Mouse (Mus musculus): ENCODE data around the gene Rassf4. TPM values are rescaled to one million over a fixed set of nuclear protein-coding genes. Genes with fewer than 3 reads are reported as not detected.

Rassf4 gene
- polyA plus RNA-seq, 1 experiment from 2014 or later: 6.5 TPM

DNA sequence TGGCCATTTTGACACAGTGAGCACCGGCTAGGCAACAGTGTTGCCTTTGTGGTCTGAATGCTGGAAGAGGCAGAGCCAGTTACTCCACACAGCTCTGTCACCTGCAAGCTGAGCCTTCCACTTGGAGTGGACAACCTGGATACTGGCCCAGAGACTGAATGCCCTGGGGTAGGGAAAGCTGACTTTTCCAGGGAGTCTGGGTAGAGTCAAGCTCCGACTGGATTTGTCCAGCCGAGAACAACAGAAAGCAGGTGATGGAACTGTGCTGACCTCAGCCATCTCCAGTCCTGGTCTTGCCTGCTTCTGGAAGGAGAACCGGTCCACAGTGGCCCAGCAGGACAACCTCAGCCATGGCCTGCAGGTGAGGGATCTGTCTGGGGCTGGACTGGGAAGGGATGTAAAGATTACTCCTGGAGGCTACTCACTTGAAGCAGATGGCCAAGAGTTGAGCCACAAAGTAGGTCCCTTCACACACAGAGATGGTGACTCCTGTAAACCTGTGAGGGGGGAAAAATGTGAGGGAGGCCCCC lies 24.2 kb upstream of the Rassf4 start:
- no peak overlapping the region for H3K27ac ChIP-seq
- no peaks in the 10 kb centered on the region for H3K4me1 ChIP-seq (replicated peaks)
- no peak for ATAC-seq (replicated peaks; ENCODE audit: insufficient number of reproducible peaks, insufficient read depth, low FRiP score, low read depth)
- no peaks in the 10 kb centered on the region for H3K36me3 ChIP-seq
- no peak overlapping the region for H3K4me2 ChIP-seq
- H3K4me3 ChIP-seq: no peak overlapping the region
- 75% methylated on average over 4 of the region's 4 CpGs for WGBS
- H3K27me3 ChIP-seq: 0 out of 2 replicates have a peak, but pooled peaks cover 3% of the 10 kb centered on the region
- no peak overlapping the region for H3K9ac ChIP-seq
- H3K9me3 ChIP-seq (replicated peaks): no peaks in the 10 kb centered on the region

DNA sequence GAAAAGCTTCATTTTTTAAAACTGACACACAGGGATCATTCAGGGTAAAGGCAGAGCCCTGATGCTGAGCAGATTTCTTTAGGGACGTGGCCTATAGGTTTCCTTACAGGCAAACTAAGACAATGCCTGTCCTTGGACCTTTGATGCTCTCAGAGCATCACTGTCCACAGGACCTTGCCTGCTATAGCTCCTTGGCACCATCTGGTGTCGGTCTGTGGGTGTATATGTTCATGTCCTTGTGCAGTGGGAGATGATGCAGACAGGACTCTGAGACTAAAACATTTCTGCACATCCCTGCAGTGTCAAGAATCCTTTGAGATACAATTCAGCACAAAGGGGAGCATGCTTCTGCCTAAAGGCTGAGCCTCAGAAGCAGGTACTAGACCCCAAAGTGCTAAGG lies 23.7 kb upstream of the Rassf4 start:
- no peaks in the 10 kb centered on the region for H3K9me3 ChIP-seq (replicated peaks)
- no peak overlapping the region for H3K27ac ChIP-seq
- WGBS: 57% methylated on average over 2 of the region's 2 CpGs
- no peak overlapping the region for H3K4me3 ChIP-seq
- 0 out of 2 replicates have a peak, but pooled peaks cover 3% of the 10 kb centered on the region for H3K27me3 ChIP-seq
- no peak overlapping the region for H3K9ac ChIP-seq
- H3K4me2 ChIP-seq: no peak overlapping the region
- no peak for ATAC-seq (replicated peaks; ENCODE audit: insufficient number of reproducible peaks, insufficient read depth, low FRiP score, low read depth)
- no peaks in the 10 kb centered on the region for H3K36me3 ChIP-seq
- H3K4me1 ChIP-seq (replicated peaks): no peaks in the 10 kb centered on the region

DNA sequence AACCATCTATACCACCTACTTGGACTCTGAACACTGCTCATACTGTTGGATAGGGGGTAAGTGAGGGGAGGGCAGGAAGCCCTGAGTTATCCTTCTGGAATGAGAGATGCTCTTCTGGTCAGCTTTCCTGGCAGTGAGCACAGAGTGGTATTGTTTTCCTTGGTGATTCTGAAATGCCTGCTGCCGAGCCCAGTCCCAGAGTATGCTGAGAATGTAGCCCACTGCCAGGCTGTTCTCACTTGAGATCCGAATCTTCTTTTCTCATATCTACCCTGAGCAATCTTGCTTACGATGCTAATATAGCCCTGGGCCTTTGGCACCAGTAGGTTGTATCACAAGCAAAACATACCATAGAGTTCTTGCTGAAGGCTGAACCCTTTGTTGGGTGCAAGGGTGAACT lies 20.6 kb upstream of the Rassf4 start:
- Histone ChIP-seq H3K9ac (no peak overlapping the region), H3K4me2 (no peak overlapping the region), H3K27me3 (0 out of 2 replicates have a peak, but pooled peaks cover 3% of the 10 kb centered on the region), H3K9me3 (replicated peaks) (no peaks in the 10 kb centered on the region), H3K36me3 (no peaks in the 10 kb centered on the region), H3K4me3 (no peak overlapping the region), H3K4me1 (replicated peaks) (no peaks in the 10 kb centered on the region), H3K27ac (no peak overlapping the region)
- ATAC-seq (replicated peaks; ENCODE audit: insufficient number of reproducible peaks, insufficient read depth, low FRiP score, low read depth): no peak
- WGBS: 58% methylated on average over 3 of the region's 3 CpGs

DNA sequence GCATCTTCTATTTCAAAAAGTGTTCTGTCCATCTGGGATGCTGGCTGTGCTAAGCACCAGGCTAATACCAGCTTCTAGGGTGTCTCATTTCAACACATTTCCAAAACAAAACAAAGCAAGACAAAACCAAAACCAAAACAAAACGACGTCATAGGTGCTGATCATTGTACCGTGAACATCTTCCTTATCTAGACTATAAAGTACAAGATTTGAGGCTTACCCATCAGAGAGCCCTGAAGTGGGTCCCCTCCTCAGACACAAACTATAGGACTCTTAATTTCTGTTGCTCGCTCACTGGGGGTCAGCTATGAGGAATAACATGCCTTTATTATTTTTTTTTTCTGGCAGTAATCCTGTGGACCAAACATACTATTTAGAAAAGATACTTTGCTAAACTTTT lies 19.9 kb upstream of the Rassf4 start:
- H3K36me3 ChIP-seq: no peaks in the 10 kb centered on the region
- H3K4me3 ChIP-seq: no peak overlapping the region
- no peak overlapping the region for H3K9ac ChIP-seq
- ATAC-seq (replicated peaks; ENCODE audit: insufficient number of reproducible peaks, insufficient read depth, low FRiP score, low read depth): no peak
- WGBS: 76% methylated on average over 4 of the region's 4 CpGs
- no peak overlapping the region for H3K4me2 ChIP-seq
- H3K9me3 ChIP-seq (replicated peaks): no peaks in the 10 kb centered on the region
- H3K27me3 ChIP-seq: 0 out of 2 replicates have a peak, but pooled peaks cover 3% of the 10 kb centered on the region
- no peaks in the 10 kb centered on the region for H3K4me1 ChIP-seq (replicated peaks)
- no peak overlapping the region for H3K27ac ChIP-seq

DNA sequence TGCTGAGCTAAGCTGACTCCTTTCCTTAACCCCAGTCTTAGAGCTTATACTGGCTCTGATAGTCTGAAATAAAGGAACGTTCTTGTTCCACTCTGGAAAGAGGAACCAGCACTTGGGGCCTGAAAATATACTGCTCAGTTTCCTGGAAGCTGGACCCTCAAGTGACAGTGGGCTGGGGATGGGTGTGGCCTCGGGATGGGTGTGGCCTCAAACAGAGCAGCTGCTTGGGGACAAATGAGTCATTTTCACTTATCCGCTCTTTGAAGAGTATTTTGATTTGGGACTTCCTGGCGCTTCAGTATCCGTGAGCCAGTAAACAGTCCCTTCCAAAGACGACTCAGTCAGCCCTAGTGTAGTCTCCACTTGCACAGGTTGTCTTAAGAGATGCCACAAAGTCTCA lies 8.6 kb upstream of the Rassf4 start:
- ATAC-seq (replicated peaks; ENCODE audit: insufficient number of reproducible peaks, insufficient read depth, low FRiP score, low read depth): no peak
- no peak overlapping the region for H3K27ac ChIP-seq

DNA sequence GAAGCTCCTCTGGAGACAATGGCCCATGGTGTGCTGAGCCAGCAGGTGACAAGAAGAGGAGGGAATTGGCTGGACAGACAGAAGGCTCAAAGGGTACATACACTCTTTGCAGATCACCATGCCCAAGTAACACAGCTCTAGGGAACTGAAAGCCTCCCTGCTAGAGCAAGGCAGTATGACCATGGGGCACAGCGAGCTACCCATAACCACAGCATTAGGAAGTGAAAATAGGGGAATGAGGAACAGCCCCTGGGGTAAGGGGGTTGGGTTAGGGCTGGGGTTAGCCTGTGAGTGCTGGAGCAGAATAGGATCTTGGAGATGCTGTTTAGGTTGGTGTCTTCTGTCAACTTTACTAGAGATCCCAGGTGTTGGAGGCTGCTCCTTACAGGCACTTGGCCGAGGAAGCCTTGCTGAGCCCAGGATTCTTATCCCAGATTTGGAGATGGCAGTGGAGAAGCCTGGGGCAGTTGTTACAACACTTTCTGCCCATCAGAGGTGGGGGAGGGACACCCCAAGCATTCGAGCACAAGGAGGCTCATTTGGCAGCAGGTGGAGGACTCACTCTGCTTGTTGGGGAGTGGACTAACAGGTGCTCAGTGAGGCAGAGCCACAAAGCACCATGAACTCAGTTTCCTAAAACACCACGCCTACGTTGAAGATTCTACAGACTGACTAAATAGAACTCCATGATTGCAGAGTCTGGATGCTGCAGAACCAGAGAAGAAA lies 6.0 kb upstream of the Rassf4 start:
- Histone ChIP-seq H3K4me3 (no peak overlapping the region), H3K27ac (no peak overlapping the region), H3K4me1 (replicated peaks) (peaks cover 19% of the 10 kb centered on the region), H3K9ac (no peak overlapping the region), H3K9me3 (replicated peaks) (no peaks in the 10 kb centered on the region), H3K36me3 (no peaks in the 10 kb centered on the region), H3K4me2 (no peak overlapping the region), H3K27me3 (no peaks in the 10 kb centered on the region)
- 30% methylated on average over 5 of the region's 5 CpGs for WGBS
- no peak for ATAC-seq (replicated peaks; ENCODE audit: insufficient number of reproducible peaks, insufficient read depth, low FRiP score, low read depth)

More for the DNA sequence above, 8.6 kb upstream of the Rassf4 start:
- Histone ChIP-seq H3K36me3 (no peaks in the 10 kb centered on the region), H3K4me3 (no peak overlapping the region), H3K4me1 (replicated peaks) (peaks cover 11% of the 10 kb centered on the region), H3K9ac (no peak overlapping the region), H3K27me3 (no peaks in the 10 kb centered on the region), H3K4me2 (no peak overlapping the region), H3K9me3 (replicated peaks) (no peaks in the 10 kb centered on the region)
- 49% methylated on average over 6 of the region's 6 CpGs for WGBS

DNA sequence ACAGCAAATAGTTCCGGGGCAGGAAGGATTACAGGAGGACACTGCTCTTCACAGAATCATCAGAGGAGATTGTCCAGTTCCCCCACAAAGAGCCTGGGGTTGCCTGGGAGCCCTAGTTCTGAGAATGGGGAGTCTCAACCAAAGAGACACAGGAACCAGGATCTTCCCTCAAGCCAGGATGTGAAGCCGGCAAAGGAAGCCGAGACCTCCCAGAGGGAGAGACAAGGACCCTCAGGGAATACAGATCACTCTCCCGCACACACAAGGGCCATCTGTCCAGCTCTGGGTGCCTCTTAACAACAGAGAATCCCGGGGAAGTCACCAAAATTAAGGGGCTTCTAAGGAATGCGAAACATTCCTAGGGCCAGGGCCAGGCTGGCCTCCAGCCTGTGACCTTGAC lies 3.6 kb upstream of the Rassf4 start:
- H3K27me3 ChIP-seq: no peaks in the 10 kb centered on the region
- no peak overlapping the region for H3K4me3 ChIP-seq
- H3K4me2 ChIP-seq: no peak overlapping the region
- ATAC-seq (replicated peaks; ENCODE audit: insufficient number of reproducible peaks, insufficient read depth, low FRiP score, low read depth): no peak
- no peak overlapping the region for H3K9ac ChIP-seq
- WGBS: 67% methylated on average over 6 of the region's 6 CpGs
- no peaks in the 10 kb centered on the region for H3K9me3 ChIP-seq (replicated peaks)
- H3K27ac ChIP-seq: no peak overlapping the region
- H3K36me3 ChIP-seq: no peaks in the 10 kb centered on the region
- peaks cover 42% of the 10 kb centered on the region for H3K4me1 ChIP-seq (replicated peaks)

DNA sequence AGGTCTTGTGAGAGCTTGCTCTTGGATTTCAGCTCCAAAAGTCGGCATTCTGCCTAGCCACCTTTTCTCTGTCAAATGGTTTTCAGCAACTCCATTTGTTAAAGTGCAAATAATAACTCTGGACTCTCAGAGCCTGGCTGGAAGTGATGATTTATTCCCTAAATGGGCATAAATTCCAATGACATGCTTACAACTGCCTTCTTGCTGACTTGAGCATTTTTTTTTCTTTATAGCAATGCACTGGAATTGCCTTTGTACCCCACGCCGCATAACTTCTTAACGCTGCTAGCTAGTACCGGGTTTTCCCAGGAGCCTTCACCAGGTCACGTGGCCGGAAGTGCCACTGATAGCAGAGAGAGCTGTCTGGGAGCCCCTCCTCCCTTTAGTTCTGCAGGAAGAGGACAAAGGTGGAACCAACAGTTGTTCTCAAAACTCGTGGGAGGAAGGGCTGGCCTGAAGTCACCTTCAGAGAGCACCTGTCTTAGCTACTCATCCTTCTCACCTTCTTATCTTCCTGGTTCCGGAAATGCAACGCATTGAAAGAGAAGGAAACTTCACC lies 2.7 kb upstream of the Rassf4 start:
- no peak overlapping the region; the same call in 1 of the 2 replicates for H3K4me2 ChIP-seq
- peaks cover 49% of the 10 kb centered on the region for H3K4me1 ChIP-seq (replicated peaks)
- no peak overlapping the region for H3K9ac ChIP-seq
- H3K36me3 ChIP-seq: no peaks in the 10 kb centered on the region
- H3K9me3 ChIP-seq (replicated peaks): no peaks in the 10 kb centered on the region
- H3K27me3 ChIP-seq: no peaks in the 10 kb centered on the region
- H3K27ac ChIP-seq: no peak overlapping the region
- 44% methylated on average over 10 of the region's 10 CpGs for WGBS
- H3K4me3 ChIP-seq: no peak overlapping the region
- ATAC-seq (replicated peaks; ENCODE audit: insufficient number of reproducible peaks, insufficient read depth, low FRiP score, low read depth): no peak

DNA sequence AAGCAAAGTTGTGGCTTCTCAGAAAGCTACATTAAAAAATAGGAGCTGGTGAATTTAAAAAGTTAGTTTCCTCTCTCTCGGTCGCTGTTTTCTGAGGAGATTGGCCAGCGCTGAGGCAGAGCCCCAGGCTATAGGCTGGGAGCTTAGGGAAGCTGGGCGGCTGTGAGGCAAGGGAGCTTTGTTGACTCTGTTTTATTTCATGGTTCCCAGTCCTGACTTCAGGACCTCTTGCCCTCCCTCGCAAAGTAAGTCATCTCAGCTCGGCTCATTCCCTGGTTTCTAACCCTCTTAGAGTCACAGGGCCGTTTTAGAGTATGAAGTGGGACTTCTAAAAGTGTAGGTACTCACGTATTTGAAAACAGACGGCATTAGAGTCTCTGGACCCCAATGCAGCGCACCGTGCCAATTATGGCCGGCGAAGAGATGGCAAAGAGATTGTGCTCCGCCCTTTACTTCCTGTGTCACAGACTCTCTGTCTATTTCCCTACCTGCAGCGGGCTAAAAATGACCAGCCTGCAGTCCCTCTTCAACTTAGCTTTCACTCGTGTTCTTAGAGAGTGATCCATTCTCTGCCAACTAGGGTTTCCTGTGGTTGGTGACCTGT lies 633 bp upstream of the Rassf4 start:
- H3K27me3 ChIP-seq: no peaks in the 10 kb centered on the region
- peak overlapping the region; percentile 59 for H3K4me3 ChIP-seq
- peak overlapping the region; percentile 94 for H3K4me2 ChIP-seq
- H3K9ac ChIP-seq: peak overlapping the region; percentile 58
- H3K4me1 ChIP-seq (replicated peaks): peaks cover 55% of the 10 kb centered on the region
- H3K36me3 ChIP-seq: no peaks in the 10 kb centered on the region
- WGBS: 24% methylated on average over 16 of the region's 16 CpGs
- H3K27ac ChIP-seq: peak overlapping the region; percentile 78
- ATAC-seq (replicated peaks; ENCODE audit: insufficient number of reproducible peaks, insufficient read depth, low FRiP score, low read depth): no peak
- H3K9me3 ChIP-seq (replicated peaks): no peaks in the 10 kb centered on the region

DNA sequence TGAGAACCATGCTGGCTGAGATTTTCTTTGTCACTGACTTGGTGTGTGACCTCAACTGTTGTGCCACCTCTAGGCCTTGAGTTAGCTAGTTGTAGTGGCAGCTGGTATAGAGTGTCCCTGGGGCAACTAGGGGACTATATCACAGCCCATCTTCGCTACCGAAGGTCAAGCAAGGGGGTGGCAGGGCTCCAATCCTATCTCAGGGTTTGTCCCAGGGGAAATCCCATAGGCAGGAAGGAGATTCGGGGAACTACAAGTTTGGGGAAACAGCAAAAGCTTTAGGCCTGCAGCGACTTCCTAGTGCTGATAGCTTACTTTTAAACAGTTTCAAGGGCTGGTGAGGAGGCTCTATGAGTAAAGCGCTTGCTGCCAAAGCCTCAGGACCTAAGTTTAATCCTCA lies 1.4 kb downstream of the Rassf4 start:
- Histone ChIP-seq H3K36me3 (no peaks in the 10 kb centered on the region), H3K9me3 (replicated peaks) (no peaks in the 10 kb centered on the region), H3K4me3 (no peak overlapping the region), H3K27ac (no peak overlapping the region), H3K27me3 (no peaks in the 10 kb centered on the region), H3K9ac (no peak overlapping the region), H3K4me1 (replicated peaks) (peaks cover 55% of the 10 kb centered on the region), H3K4me2 (peak overlapping the region; percentile 94; the same call in 1 of the 2 replicates)
- ATAC-seq (replicated peaks; ENCODE audit: insufficient number of reproducible peaks, insufficient read depth, low FRiP score, low read depth): no peak
- 61% methylated on average over 5 of the region's 5 CpGs for WGBS

DNA sequence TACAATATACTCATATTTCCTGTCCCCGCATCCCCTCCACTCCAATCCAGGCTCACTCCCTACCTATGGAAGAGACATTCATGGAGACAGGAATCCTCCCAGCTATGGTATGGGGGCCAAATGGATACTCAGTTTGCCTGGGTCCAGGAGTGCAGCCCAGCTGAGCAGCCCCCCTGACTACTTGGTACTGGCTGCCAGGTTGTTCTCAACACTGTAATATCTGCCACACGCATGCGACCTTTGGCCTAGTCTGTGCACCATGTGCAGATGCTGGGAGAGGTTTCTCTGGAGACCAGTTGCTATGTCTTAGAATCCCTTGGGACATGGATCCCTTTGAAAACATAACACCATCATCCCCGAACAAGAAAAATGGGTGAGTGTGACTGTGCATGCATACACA lies 2.0 kb downstream of the Rassf4 start:
- no peak overlapping the region for H3K27ac ChIP-seq
- no peaks in the 10 kb centered on the region for H3K36me3 ChIP-seq
- peaks cover 54% of the 10 kb centered on the region for H3K4me1 ChIP-seq (replicated peaks)
- WGBS: 85% methylated on average over 4 of the region's 4 CpGs
- H3K9ac ChIP-seq: no peak overlapping the region
- no peak for ATAC-seq (replicated peaks; ENCODE audit: insufficient number of reproducible peaks, insufficient read depth, low FRiP score, low read depth)
- no peaks in the 10 kb centered on the region for H3K9me3 ChIP-seq (replicated peaks)
- H3K27me3 ChIP-seq: no peaks in the 10 kb centered on the region
- no peak overlapping the region for H3K4me3 ChIP-seq
- no peak overlapping the region for H3K4me2 ChIP-seq

Measured in heart, embryonic 15.5 days (tissue).